Mouse (Mus musculus) olfactory bulb, adult 2 months (tissue): ENCODE data around the gene Fblim1. TPM values are rescaled to one million over a fixed set of nuclear protein-coding genes. Genes with fewer than 3 reads are reported as not detected.

Experiments
- H3K27ac ChIP-seq: fragments of 200-500 bp; 2 replicates; pipeline ENCODE4 v1.5.1; 2012; ENCODE audit warnings: low read depth, low read length; ENCODE audit not compliant: insufficient read depth
- H3K4me1 ChIP-seq: fragments of 200-500 bp; 2 replicates; pipeline ENCODE4 v1.6.1; 2012; ENCODE audit warnings: low read length; ENCODE audit not compliant: control insufficient read depth, insufficient read depth
- H3K4me3 ChIP-seq: fragments of 200-500 bp; 2 replicates; pipeline ENCODE4 v1.5.1; 2012; ENCODE audit warnings: mild to moderate bottlenecking, low read depth, low read length, moderate library complexity; ENCODE audit not compliant: insufficient read depth
- CTCF ChIP-seq: fragments of 200-500 bp; IDR thresholded peaks from 2 replicates; pipeline ENCODE4 v1.5.1; 2012; ENCODE audit warnings: low read depth, mild to moderate bottlenecking, low read length, moderate library complexity; ENCODE audit not compliant: insufficient read depth
- POLR2A ChIP-seq: fragments of 200-500 bp; IDR thresholded peaks from 2 replicates; pipeline ENCODE4 v1.6.1; 2012; ENCODE audit warnings: mild to moderate bottlenecking, low read depth, low read length, moderate library complexity; ENCODE audit not compliant: insufficient read depth
- WGBS: fragments of 180-500 bp; shearing (Covaris S2); methylation state at CpG from one replicate; pipeline ENCODE4 v1.1.7; 2018; 5-methylcytosine and 5-hydroxymethylcytosine counted together
- polyA plus RNA-seq: library from polyadenylated mRNA; stranded (reverse); fragments of >200 nt; gene quantifications from 2 replicates; pipeline ENCODE4 v1.2.4, GENCODE M21; 2012; ENCODE audit warnings: low replicate concordance; ENCODE audit not compliant: missing spikeins, insufficient read depth, insufficient read length

Gene Fblim1
- polyA plus RNA-seq, 1 experiment: not detected

DNA sequence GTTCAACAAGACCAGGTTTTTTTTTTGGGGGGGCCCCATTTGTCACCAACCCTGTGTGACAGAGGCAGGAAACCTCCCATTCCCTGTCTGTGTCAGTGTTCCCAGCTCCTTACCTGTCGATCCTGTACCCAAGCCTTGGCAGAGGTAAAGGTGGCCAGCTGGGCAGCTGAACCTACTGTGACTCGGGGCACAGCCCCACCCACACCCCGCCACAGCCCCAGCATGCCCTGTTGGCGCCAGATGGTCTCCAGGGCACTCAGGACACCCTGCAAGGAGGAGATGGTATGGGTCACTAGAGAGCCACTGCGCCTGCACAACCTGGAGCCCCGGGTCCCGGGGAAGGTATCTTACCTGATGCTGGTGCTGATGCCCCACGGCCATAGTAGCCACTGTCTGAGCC, 16.2 kb upstream of the Fblim1 start:
- H3K27ac ChIP-seq: no peak overlapping the region
- no peak overlapping the region for H3K4me3 ChIP-seq
- peaks cover 20% of the 10 kb centered on the region for H3K4me1 ChIP-seq
- TF ChIP-seq CTCF (no peak), POLR2A (no peak)
- 80% methylated on average over 8 of the region's 8 CpGs for WGBS

DNA sequence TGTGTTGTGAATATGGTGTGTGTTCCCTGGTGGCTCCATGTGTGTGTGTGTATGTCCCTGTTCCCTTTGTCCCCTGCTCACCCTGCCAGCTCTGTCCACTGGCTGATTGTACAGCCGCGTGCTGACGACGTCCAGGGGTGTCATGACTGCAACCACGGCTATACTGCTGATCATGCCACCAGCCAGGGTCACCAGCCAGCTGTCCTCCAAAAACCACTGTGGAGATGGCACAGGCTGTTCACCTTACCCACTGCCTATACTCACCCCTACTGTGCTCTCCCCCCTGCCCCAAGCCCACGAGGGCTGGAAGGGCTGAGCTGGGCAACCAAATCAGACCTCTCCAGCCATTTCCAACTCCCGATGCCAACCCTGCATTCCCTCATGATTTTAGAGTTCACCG, 15.4 kb upstream of the Fblim1 start:
- 88% methylated on average over 8 of the region's 8 CpGs for whole genome bisulfite sequencing
- peaks cover 20% of the 10 kb centered on the region for H3K4me1 ChIP-seq
- no peak overlapping the region for H3K27ac ChIP-seq
- no peak for TF ChIP-seq POLR2A
- no peak for TF ChIP-seq CTCF
- no peak overlapping the region for H3K4me3 ChIP-seq

- H3K4me3 ChIP-seq: no peak overlapping the region
- TF ChIP-seq POLR2A: no peak
- no peak for TF ChIP-seq CTCF
- no peak overlapping the region for H3K27ac ChIP-seq
- 86% methylated on average over 9 of the region's 9 CpGs for whole genome bisulfite sequencing
- peaks cover 20% of the 10 kb centered on the region for H3K4me1 ChIP-seq
Measured at GRCm38 (mm10) chr4:141619299-141619883, 13.5 kb upstream of the Fblim1 start.

DNA sequence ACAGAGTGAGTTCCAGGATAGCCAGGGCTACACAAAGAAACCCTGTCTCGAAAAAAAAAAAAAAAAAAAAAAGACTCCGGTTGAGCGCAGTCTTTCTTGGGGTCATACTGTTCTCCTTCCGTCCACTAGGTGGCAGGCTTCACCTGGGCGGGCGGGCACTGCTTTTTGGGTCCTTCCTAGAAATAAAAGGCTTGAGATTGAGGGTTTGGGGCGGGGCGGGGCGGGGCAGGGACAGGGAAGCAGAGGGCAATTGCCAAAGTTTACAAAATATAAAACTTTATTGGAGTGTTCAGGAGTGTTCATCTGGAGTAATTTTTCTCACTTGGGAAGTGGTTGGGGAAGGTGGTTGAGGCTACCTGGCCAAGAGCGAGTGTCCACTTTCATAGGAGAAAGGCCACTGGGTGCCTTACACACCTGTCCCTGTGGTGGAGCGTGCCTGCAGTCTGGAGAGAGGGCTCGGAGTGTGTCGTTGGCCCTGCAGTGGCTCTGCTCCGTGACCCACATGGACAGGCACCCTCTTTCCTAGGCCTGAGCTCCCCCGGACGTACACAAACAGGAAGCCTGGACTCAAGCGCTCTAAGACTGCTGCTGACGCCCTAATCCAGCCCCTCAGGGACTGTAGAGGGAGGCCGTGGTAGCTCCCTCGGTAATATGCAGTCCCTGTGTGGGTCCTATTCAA, 12.8 kb upstream of the Fblim1 start, which contains the start of gene Tmem82:
Gene Tmem82 (minus strand): TSS at position 69 of the 679 bp plus-strand sequence.
- H3K4me1 ChIP-seq: peaks cover 17% of the 10 kb centered on the region
- 32% methylated on average over 20 of the region's 20 CpGs for WGBS
- no peak for TF ChIP-seq POLR2A
- peak; percentile 43 for TF ChIP-seq CTCF
- no peak within 1 kb of the TSS for H3K4me3 ChIP-seq
- H3K27ac ChIP-seq: no peak within 1 kb of the TSS

DNA sequence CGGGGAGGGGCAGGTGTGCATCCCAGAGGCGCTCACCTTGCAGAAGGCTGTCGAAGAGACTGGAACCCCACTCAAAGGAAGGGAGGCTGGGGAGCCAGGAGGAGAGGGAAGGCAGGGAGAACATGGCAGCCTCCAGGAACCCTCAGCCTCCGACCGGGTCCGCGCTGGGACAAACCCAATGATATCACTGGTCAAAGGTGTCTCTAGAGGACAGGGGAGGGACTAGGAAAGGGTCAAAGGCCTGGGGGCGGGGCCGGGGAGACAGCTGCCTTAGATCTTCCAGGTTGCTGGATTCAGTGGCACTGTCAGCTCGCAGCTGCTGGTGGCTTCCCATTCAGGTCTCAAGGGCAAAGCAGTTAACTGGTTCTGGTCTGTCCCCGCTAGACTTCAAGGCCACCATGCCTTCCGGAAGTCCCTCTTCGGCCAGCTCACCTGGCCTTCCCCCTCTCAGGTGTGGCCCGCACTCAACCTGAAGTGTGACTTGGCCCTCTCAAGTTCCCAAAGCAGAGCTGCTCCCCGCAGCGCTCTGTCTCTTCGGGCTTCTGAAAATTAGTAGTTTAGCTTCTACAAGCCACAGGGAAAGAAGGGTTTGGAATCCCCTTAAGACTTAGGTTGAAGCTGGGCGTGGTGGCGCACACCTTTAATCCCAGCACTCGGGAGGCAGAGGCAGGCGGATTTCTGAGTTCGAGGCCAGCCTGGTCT, 12.1 kb upstream of the Fblim1 start:
- 15% methylated on average over 22 of the region's 22 CpGs for WGBS
- peaks cover 14% of the 10 kb centered on the region for H3K4me1 ChIP-seq
- no peak overlapping the region for H3K27ac ChIP-seq
- TF ChIP-seq POLR2A: no peak
- no peak for TF ChIP-seq CTCF
- H3K4me3 ChIP-seq: no peak overlapping the region

DNA sequence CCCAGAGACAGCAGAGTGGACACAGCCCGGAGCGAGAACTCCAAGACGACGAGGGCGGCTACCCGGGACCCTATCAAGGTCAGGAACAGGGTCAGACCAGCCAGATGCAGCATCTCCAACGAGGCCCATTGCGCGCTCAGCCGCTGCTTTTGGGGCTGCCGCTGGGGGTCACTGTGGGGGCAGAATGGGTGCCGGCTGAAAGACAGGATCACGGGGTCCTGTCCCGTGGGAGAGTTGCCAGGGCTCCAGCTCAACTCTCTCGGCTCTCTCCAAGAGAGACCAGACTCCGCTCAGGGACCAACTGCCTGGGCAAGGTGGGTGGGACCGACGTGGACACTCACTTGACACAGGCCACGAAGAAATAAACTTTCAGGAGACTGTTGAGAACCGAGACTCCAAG, 11.4 kb upstream of the Fblim1 start:
- TF ChIP-seq CTCF (no peak), POLR2A (no peak)
- 8% methylated on average over 20 of the region's 20 CpGs for WGBS

GRCm38 (mm10) chr4:141616811-141617210, 10.9 kb upstream of the Fblim1 start:
- no peak overlapping the region for H3K27ac ChIP-seq
- no peak for TF ChIP-seq CTCF
- TF ChIP-seq POLR2A: no peak
- 76% methylated on average over 6 of the region's 6 CpGs for WGBS
- peaks cover 14% of the 10 kb centered on the region for H3K4me1 ChIP-seq
- H3K4me3 ChIP-seq: no peak overlapping the region

More for the DNA sequence above, 11.4 kb upstream of the Fblim1 start:
- Histone ChIP-seq H3K27ac (no peak overlapping the region), H3K4me1 (peaks cover 14% of the 10 kb centered on the region), H3K4me3 (no peak overlapping the region)

GRCm38 (mm10) chr4:141614946-141615345, 9.1 kb upstream of the Fblim1 start:
- TF ChIP-seq CTCF: no peak
- no peak for TF ChIP-seq POLR2A
- no peak overlapping the region for H3K4me3 ChIP-seq
- peaks cover 14% of the 10 kb centered on the region for H3K4me1 ChIP-seq
- WGBS: 94% methylated on average over 14 of the region's 14 CpGs
- no peak overlapping the region for H3K27ac ChIP-seq

DNA sequence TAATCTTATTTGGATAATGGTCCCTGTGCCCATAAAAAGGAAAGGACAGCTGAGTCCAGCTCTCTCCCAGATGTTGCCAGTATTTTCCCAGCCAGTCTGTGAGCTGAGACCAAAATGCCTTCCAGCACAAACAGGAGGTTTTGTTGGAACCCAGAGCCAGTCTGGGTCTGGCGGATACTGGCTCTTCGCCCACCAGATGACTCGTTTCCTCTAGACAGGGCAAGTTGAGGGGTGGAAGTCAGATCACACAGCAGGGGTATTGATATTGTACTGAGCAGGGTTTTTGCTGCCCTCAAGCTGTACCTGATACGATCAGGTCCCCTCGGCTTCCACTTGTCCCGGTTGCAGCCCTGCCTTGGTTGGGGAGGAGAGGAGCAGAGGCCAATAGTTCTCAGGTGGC, 3.6 kb upstream of the Fblim1 start:
- H3K27ac ChIP-seq: no peak overlapping the region
- 73% methylated on average over 6 of the region's 6 CpGs for WGBS
- no peak overlapping the region for H3K4me3 ChIP-seq
- no peaks in the 10 kb centered on the region for H3K4me1 ChIP-seq
- no peak for TF ChIP-seq CTCF
- TF ChIP-seq POLR2A: no peak
